Mouse (Mus musculus): ENCODE measurements around the gene Trim3.

Gene Trim3

GRCm38 (mm10) chr7:105633127-105633800 lies at the start of gene Trim3:
Trim3 (minus strand) TSS chr7:105633571.
- in situ Hi-C loops (cut with MboI; ENCODE audit: unreplicated experiment in 2 of 2), result loop anchor here in 1 of 2 experiments (10.0 kb wide), 1 partner anchor 182 kb away; the partner anchor contains the start of gene Mrpl17

GRCm38 (mm10) chr7:105650639-105651435 lies 17.5 kb upstream of the Trim3 start, which contains the start of gene Dnhd1:
Dnhd1 (plus strand) TSS chr7:105650827.
- in situ Hi-C loops (cut with MboI; ENCODE audit: unreplicated experiment in 2 of 2), result no loop called here

DNA sequence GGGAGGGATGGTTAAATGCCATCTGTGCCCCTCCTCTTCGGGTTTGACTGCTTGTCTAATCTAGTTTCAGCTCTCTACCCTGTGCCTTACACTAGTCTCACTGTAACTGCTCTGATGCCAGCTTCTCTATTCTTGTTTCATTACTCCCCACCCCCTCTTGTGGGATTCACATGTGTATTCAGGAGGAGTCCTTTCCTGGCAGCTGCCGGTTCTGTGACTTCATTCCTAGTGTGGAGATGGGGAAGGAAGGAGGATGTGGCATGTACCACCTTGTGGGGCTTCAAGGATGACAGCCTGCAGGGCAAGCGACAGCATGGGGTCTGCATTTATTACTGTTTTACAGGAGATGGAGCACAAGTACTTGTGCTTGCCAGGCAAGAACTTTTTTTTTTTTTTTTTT lies 8.6 kb upstream of the Trim3 start:
- in situ Hi-C loops (cut with MboI; ENCODE audit: unreplicated experiment in 2 of 2), result loop anchor here in 1 of 2 experiments (5.0 kb wide), 1 partner anchor 165 kb away; no protein-coding TSS in a partner anchor

DNA sequence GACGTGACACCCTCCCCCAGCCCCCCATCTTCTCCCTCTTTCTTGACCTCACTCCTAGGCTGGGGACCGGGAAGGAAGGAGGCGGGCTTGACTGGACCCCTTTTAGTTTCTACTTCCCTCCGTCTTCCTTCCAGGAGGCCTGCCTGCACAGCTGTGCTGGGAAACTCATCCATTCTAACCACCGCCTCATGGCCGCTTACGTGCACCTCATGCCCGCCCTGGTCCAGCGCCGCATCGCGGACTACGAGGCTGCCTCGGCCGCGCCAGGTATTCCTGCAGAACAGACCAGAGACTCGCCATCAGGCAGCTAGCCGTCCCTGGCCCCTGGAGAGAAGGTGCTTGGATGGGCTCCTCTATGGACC lies 7.5 kb upstream of the Trim3 start:
- in situ Hi-C loops (cut with MboI; ENCODE audit: unreplicated experiment in 2 of 2), result loop anchor here in 1 of 2 experiments (5.0 kb wide), 1 partner anchor 166 kb away; no protein-coding TSS in a partner anchor

DNA sequence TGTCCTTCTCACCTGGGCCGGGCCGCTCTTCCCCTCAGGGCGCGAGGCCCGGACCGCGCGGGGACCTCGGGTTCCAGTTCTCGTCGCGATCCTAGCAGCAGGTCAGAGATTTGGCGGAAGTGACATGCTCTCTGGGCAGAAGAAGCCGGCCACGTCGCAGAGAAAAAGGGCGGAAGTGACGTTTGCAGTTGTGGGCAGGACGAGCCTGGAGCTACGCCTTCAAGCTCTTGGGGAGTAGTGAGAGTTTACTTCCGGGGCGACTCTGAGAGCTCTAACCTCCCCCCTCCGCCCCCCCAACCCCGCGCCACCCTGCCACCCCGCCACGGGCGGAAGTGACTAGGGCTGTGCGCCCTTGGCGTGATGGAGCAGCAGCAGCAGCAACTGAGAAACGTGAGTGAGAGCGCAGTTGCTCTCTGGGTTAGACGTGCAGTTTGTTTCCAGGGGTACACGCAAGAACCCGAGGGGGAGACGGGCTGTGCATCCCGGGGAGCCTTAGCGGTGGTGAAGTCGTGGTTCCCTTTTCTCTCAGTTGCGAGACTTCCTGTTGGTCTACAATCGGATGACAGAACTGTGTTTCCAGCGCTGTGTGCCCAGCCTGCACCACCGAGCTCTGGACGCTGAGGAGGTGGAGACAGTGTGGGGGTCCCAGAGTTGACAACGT lies 7.0 kb upstream of the Trim3 start, which contains the start of the genes Arfip2 and Gm45799:
Gene Arfip2, minus strand, starts transcription at position 184 of the 661 bp plus-strand sequence.
Gene Gm45799, plus strand, starts transcription at position 320 of the 661 bp plus-strand sequence.
- in situ Hi-C loops (cut with MboI; ENCODE audit: unreplicated experiment in 2 of 2), result loop anchor here in 1 of 2 experiments (5.0 kb wide), 1 partner anchor 167 kb away; no protein-coding TSS in a partner anchor

- in situ Hi-C loops (cut with MboI; ENCODE audit: unreplicated experiment in 2 of 2), result loop anchor here (5.0 to 10.0 kb wide), 3 partner anchors 98 to 175 kb away; partner anchors contain the start of genes Ilk (in 2 of the 2), Rrp8 (in 2 of the 2) and Mrpl17 (in 1 of the 2)
Observed at GRCm38 (mm10) chr7:105639756-105640155, 6.4 kb upstream of the Trim3 start, which contains the start of gene Timm10b. Timm10b (plus strand) TSS chr7:105640056.

GRCm38 (mm10) chr7:105639304-105639703 lies 5.9 kb upstream of the Trim3 start:
- in situ Hi-C loops (cut with MboI; ENCODE audit: unreplicated experiment in 2 of 2), result loop anchor here (5.0 to 10.0 kb wide), 2 partner anchors 98 to 175 kb away; partner anchors contain the start of genes Ilk (in 2 of the 2), Rrp8 (in 2 of the 2) and Mrpl17 (in 1 of the 2)

DNA sequence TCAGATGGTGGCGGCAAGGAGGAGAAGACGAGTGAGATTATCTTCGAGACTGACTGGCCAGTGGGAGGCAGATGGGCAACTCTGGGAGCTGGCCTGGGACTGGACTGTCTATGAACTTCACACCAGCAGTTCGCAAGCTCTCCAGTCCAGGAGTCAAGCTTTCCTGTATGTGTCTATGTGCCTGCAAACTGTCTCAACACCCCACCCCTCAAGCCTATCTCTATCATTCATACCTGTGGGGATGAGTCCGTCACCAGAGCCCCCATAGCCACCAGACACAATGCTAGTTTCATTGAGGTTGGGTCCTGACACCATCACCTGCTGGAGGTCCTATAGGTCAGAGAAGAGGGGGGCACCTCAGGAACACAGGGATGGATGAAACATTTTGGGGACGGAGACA lies 5.4 kb upstream of the Trim3 start:
- in situ Hi-C loops (cut with MboI; ENCODE audit: unreplicated experiment in 2 of 2), result loop anchor here (5.0 to 10.0 kb wide), 2 partner anchors 99 to 176 kb away; partner anchors contain the start of genes Ilk (in 2 of the 2), Rrp8 (in 2 of the 2) and Mrpl17 (in 1 of the 2)

DNA sequence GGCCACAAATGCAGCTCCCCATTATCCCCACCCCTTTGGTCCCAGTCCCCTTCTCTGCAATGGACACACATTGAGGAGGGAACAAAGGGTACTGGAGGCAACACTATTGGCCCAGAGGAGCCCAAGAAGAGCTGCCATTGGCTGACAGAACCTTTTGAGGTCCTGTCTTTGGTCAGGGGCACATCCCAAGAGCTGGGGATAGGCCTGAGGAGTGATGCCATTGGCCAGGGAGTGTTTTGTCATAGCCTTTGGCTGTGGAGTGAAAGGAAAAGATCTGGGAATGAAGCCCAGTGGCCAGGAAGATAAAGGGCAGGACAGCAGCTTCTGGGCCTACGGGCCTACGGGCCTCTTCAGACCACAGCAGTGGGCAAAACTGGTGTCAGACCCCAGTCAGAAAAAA lies 2.4 kb upstream of the Trim3 start:
- in situ Hi-C loops (cut with MboI; ENCODE audit: unreplicated experiment in 2 of 2), result loop anchor here (5.0 to 10.0 kb wide), 2 partner anchors 102 to 179 kb away; partner anchors contain the start of genes Ilk (in 2 of the 2), Rrp8 (in 2 of the 2) and Mrpl17 (in 1 of the 2)

GRCm38 (mm10) chr7:105634272-105634920 lies 1.0 kb upstream of the Trim3 start:
- in situ Hi-C loops (cut with MboI; ENCODE audit: unreplicated experiment in 2 of 2), result loop anchor here in 1 of 2 experiments (10.0 kb wide), 1 partner anchor 180 kb away; the partner anchor contains the start of gene Mrpl17

- in situ Hi-C loops (cut with MboI; ENCODE audit: unreplicated experiment in 2 of 2), result loop anchor here in 1 of 2 experiments (10.0 kb wide), 1 partner anchor 181 kb away; the partner anchor contains the start of gene Mrpl17
Observed at GRCm38 (mm10) chr7:105633801-105634135, 397 bp upstream of the Trim3 start.

- in situ Hi-C loops (cut with MboI; ENCODE audit: unreplicated experiment in 2 of 2), result loop anchor here in 1 of 2 experiments (10.0 kb wide), 1 partner anchor 182 kb away; the partner anchor contains the start of gene Mrpl17
Observed at GRCm38 (mm10) chr7:105632551-105632972, 809 bp downstream of the Trim3 start.

DNA sequence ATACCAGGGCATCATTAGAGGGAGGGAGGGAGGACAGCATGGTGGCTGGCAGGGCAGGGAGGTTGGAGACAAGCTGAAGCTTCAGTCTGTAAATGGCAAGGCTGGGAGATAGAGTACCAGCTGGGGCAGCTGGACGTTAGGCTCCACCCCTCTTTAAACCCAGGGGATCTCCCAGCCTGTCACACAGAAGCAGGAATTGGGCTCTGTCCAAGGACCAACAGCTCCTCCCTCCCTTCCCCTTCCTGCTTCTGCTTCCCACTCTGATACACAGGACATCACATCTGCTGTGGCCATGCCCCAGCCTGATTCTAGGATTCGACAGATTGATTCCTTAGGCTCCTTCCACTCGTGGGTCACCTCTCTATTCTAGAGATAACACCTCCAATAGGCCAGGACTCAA lies 4.7 kb downstream of the Trim3 start:
- in situ Hi-C loops (cut with MboI; ENCODE audit: unreplicated experiment in 2 of 2), result no loop called here

DNA sequence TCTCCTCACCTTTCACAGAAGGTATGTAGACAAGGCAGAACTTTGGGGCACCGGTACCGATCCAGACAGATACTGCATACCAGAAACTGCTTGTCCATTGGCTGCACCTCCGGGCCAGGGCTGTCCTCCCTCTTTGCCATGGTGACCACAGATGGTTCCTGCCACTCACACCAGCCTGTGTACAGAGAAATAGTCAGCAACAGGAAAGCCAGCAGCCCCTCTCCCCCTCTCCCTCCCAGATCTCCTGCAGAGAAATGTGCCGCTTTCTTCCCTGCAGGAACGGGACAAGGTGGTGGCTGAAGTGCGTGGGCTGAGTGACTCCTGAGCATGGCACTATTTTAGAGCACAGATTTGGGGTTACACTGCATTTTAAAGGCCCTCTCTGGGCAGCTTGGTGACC lies 8.0 kb downstream of the Trim3 start:
- in situ Hi-C loops (cut with MboI; ENCODE audit: unreplicated experiment in 2 of 2), result no loop called here

DNA sequence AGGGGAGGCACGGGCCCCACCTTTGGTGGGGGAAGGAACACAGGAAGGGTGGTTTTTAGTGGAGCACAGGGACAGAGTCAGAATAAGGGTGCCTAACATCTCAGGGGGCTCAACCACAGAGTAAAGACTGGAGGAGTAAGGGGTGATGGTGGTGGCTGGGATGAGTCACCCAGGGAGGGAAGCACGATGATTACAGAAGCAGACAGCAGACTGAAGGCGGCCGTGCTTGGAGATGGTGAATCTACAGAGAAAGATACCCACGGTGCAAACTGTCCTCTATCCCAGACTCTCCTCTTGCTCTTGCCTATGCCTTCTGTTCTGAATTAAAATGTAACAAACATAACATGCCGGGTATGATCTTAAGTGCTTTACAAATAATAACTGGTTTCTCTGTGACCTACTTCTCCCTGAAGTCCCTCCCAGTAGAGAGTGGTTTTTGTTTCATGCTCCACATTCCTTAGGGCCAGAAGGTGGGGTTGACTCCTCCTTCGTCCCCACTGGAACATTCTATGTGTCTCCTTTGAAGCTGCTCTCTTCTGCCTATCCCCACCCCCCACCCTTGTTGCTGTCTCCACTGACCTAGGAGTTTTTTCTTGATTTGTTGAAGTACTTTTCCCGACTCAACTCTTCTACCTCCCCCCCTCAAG lies 11.6 kb downstream of the Trim3 start:
- in situ Hi-C loops (cut with MboI; ENCODE audit: unreplicated experiment in 2 of 2), result loop anchor here in 1 of 2 experiments (25.0 kb wide), 1 partner anchor 209 kb away; the partner anchor contains the start of genes Cnga4 and Fam160a2

- in situ Hi-C loops (cut with MboI; ENCODE audit: unreplicated experiment in 2 of 2), result loop anchor here in 1 of 2 experiments (25.0 kb wide), 1 partner anchor 209 kb away; the partner anchor contains the start of genes Cnga4 and Fam160a2
Observed at GRCm38 (mm10) chr7:105621053-105621452, 12.3 kb downstream of the Trim3 start.

- in situ Hi-C loops (cut with MboI; ENCODE audit: unreplicated experiment in 2 of 2), result loop anchor here in 1 of 2 experiments (25.0 kb wide), 1 partner anchor 207 kb away; the partner anchor contains the start of genes Cnga4 and Fam160a2
Observed at GRCm38 (mm10) chr7:105619701-105620100, 13.7 kb downstream of the Trim3 start.

GRCm38 (mm10) chr7:105617810-105618209 lies 15.6 kb downstream of the Trim3 start:
- in situ Hi-C loops (cut with MboI; ENCODE audit: unreplicated experiment in 2 of 2), result loop anchor here in 1 of 2 experiments (25.0 kb wide), 1 partner anchor 206 kb away; the partner anchor contains the start of genes Cnga4 and Fam160a2
